Mouse (Mus musculus): ENCODE measurements around the gene C1qtnf9. TPM values are rescaled to one million over a fixed set of nuclear protein-coding genes. Genes with fewer than 3 reads are reported as not detected.

C1qtnf9 gene
- total RNA-seq, 1 experiment = 0.49 TPM

DNA sequence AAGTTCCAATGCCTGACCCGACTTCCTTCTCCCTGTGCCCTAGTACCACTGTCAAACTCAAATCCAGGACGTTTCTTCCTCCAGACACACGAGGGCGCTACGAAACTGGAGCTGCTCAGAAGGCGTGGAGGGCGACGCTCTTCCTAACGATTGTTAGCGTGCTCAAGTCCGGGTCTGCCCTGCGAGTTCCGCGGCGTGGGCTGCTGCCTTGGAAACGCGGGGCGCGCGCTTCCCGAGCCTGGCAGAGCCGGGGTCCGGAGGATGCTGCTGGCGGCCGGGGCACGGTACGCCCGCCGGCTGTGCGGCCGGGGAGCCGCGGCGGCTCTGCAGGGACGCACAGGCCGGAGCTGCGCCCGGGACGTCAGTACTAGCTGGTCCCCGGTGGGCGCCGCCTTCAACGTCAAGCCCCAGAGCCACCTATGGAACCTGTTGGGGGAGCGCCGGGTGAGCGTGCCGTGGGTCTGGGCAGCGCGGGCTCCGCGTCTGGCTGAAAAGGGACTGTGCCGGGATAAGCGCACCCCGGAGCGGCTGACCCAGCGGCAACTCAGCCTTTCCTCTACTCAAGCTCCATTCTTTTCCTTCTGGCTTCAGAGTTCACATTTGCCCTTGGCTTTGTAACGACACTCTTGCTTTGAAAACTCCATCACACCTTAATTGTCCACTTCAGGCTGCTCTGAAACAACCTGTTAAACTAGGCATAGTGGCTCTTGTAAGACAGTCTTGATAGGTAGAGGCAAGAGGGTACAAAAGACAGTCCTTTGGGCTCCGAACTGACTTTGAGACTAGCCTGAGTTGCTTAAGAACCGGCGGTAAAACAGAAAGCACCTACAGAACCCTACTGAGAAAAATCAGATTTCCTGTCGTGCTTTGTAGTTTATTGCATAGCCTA, 16.7 kb downstream of the C1qtnf9 start, which contains the start of gene Mipep:
TSS of gene Mipep (plus strand) at position 147 of the 889 bp plus-strand sequence.
- H3K27ac ChIP-seq (ENCODE audit: insufficient read depth, low read depth, low read length, poor library complexity, severe bottlenecking) = no peak within 1 kb of the TSS
- peak within 1 kb of the TSS; percentile 77 for H3K9ac ChIP-seq (ENCODE audit: insufficient read depth, low read depth, low read length, poor library complexity, severe bottlenecking)
- H3K36me3 ChIP-seq (ENCODE audit: control insufficient read depth, insufficient read depth, low read length, poor library complexity, severe bottlenecking) = peaks cover 6% of the 10 kb centered on the region; the same call in 1 of the 2 replicates
- in situ Hi-C loops (cut with MboI; ENCODE audit: low sequenced_read_pairs in 2 of 2, unreplicated experiment in 2 of 2) = no loop called here
- H3K4me3 ChIP-seq (ENCODE audit: insufficient read depth in 1 of 2, low read depth in 1 of 2, low read length in 2 of 2, poor library complexity in 1 of 2, severe bottlenecking in 1 of 2) = peak within 1 kb of the TSS; percentile 84 to 90
- peaks cover 2 to 6% of the 10 kb centered on the region in 2 experiments; a peak in 1 of 4 replicates for H3K4me1 ChIP-seq (ENCODE audit: control insufficient read depth in 2 of 2, insufficient read depth in 2 of 2, low read length in 2 of 2, poor library complexity in 1 of 2)
- DNase-seq (ENCODE audit: low read depth, low spot score) = peak; percentile 91
- no peaks in the 10 kb centered on the region for H3K9me3 ChIP-seq (ENCODE audit: control insufficient read depth, insufficient read depth, low read depth, low read length)
- no peak for TF ChIP-seq CHD2 (IDR thresholded peaks at IDR 0.05; ENCODE audit: low read depth, low read length)
- peak; percentile 56; the same call in 1 of the 2 replicates for TF ChIP-seq HCFC1 (IDR thresholded peaks at IDR 0.05; ENCODE audit: borderline replicate concordance, insufficient read depth, low read length)

- Histone ChIP-seq H3K9me3 (ENCODE audit: control insufficient read depth, insufficient read depth, low read depth, low read length) (no peaks in the 10 kb centered on the region), H3K4me3 (ENCODE audit: insufficient read depth in 1 of 2, low read depth in 1 of 2, low read length in 2 of 2, poor library complexity in 1 of 2, severe bottlenecking in 1 of 2) (no peak overlapping the region), H3K4me1 (ENCODE audit: control insufficient read depth in 2 of 2, insufficient read depth in 2 of 2, low read length in 2 of 2, poor library complexity in 1 of 2) (no peaks in the 10 kb centered on the region), H3K27ac (ENCODE audit: insufficient read depth, low read depth, low read length, poor library complexity, severe bottlenecking) (no peak overlapping the region), H3K36me3 (ENCODE audit: control insufficient read depth, insufficient read depth, low read length, poor library complexity, severe bottlenecking) (peaks cover 19% of the 10 kb centered on the region; the same call in 1 of the 2 replicates), H3K9ac (ENCODE audit: insufficient read depth, low read depth, low read length, poor library complexity, severe bottlenecking) (no peak overlapping the region)
- peak; percentile 66 for DNase-seq (ENCODE audit: low read depth, low spot score)
- in situ Hi-C loops (cut with MboI; ENCODE audit: low sequenced_read_pairs in 2 of 2, unreplicated experiment in 2 of 2) = loop anchor here (10.0 kb wide), 2 partner anchors 325 to 505 kb away; no protein-coding TSS in a partner anchor
- TF ChIP-seq MAFK (IDR thresholded peaks at IDR 0.05; ENCODE audit: insufficient read depth, low read depth, low read length) (no peak), ZC3H11A (IDR thresholded peaks at IDR 0.05; ENCODE audit: borderline replicate concordance, low read depth, low read length) (peak; percentile 35)
Measured at GRCm38 (mm10) chr14:60790103-60790502, 22.2 kb downstream of the C1qtnf9 start.

GRCm38 (mm10) chr14:60796600-60797322, 28.8 kb downstream of the C1qtnf9 start:
- TF ChIP-seq HCFC1 (IDR thresholded peaks at IDR 0.05; ENCODE audit: borderline replicate concordance, insufficient read depth, low read length) = no peak
- TF ChIP-seq ZNF384 (IDR thresholded peaks at IDR 0.05; ENCODE audit: low read depth, low read length) = no peak
- TF ChIP-seq ZC3H11A (IDR thresholded peaks at IDR 0.05; ENCODE audit: borderline replicate concordance, low read depth, low read length) = no peak
- TF ChIP-seq MAFK (IDR thresholded peaks at IDR 0.05; ENCODE audit: insufficient read depth, low read depth, low read length) = no peak
- no peak for TF ChIP-seq CHD2 (IDR thresholded peaks at IDR 0.05; ENCODE audit: low read depth, low read length)
- Histone ChIP-seq H3K4me1 (ENCODE audit: control insufficient read depth in 2 of 2, insufficient read depth in 2 of 2, low read length in 2 of 2, poor library complexity in 1 of 2) (no peaks in the 10 kb centered on the region), H3K9me3 (ENCODE audit: control insufficient read depth, insufficient read depth, low read depth, low read length) (no peaks in the 10 kb centered on the region), H3K27ac (ENCODE audit: insufficient read depth, low read depth, low read length, poor library complexity, severe bottlenecking) (no peak overlapping the region), H3K36me3 (ENCODE audit: control insufficient read depth, insufficient read depth, low read length, poor library complexity, severe bottlenecking) (peaks cover 12% of the 10 kb centered on the region; the same call in 1 of the 2 replicates), H3K9ac (ENCODE audit: insufficient read depth, low read depth, low read length, poor library complexity, severe bottlenecking) (no peak overlapping the region), H3K4me3 (ENCODE audit: insufficient read depth in 1 of 2, low read depth in 1 of 2, low read length in 2 of 2, poor library complexity in 1 of 2, severe bottlenecking in 1 of 2) (no peak overlapping the region)
- in situ Hi-C loops (cut with MboI; ENCODE audit: low sequenced_read_pairs in 2 of 2, unreplicated experiment in 2 of 2) = loop anchor here (10.0 kb wide), 2 partner anchors 318 to 498 kb away; no protein-coding TSS in a partner anchor
- DNase-seq (ENCODE audit: low read depth, low spot score) = no peak

- Histone ChIP-seq H3K4me3 (ENCODE audit: insufficient read depth in 1 of 2, low read depth in 1 of 2, low read length in 2 of 2, poor library complexity in 1 of 2, severe bottlenecking in 1 of 2) (no peak overlapping the region), H3K4me1 (ENCODE audit: control insufficient read depth in 2 of 2, insufficient read depth in 2 of 2, low read length in 2 of 2, poor library complexity in 1 of 2) (no peaks in the 10 kb centered on the region), H3K36me3 (ENCODE audit: control insufficient read depth, insufficient read depth, low read length, poor library complexity, severe bottlenecking) (peaks cover 16% of the 10 kb centered on the region; the same call in 1 of the 2 replicates), H3K9ac (ENCODE audit: insufficient read depth, low read depth, low read length, poor library complexity, severe bottlenecking) (no peak overlapping the region), H3K9me3 (ENCODE audit: control insufficient read depth, insufficient read depth, low read depth, low read length) (no peaks in the 10 kb centered on the region), H3K27ac (ENCODE audit: insufficient read depth, low read depth, low read length, poor library complexity, severe bottlenecking) (no peak overlapping the region)
- no peak for TF ChIP-seq CHD2 (IDR thresholded peaks at IDR 0.05; ENCODE audit: low read depth, low read length)
- TF ChIP-seq ZC3H11A (IDR thresholded peaks at IDR 0.05; ENCODE audit: borderline replicate concordance, low read depth, low read length) = no peak
- no peak for TF ChIP-seq HCFC1 (IDR thresholded peaks at IDR 0.05; ENCODE audit: borderline replicate concordance, insufficient read depth, low read length)
- no peak for TF ChIP-seq ZNF384 (IDR thresholded peaks at IDR 0.05; ENCODE audit: low read depth, low read length)
- TF ChIP-seq MAFK (IDR thresholded peaks at IDR 0.05; ENCODE audit: insufficient read depth, low read depth, low read length) = no peak
- DNase-seq (ENCODE audit: low read depth, low spot score) = no peak
- in situ Hi-C loops (cut with MboI; ENCODE audit: low sequenced_read_pairs in 2 of 2, unreplicated experiment in 2 of 2) = loop anchor here (10.0 kb wide), 2 partner anchors 317 to 497 kb away; no protein-coding TSS in a partner anchor
Measured at GRCm38 (mm10) chr14:60797596-60797995, 29.7 kb downstream of the C1qtnf9 start.
